Mouse (Mus musculus): ENCODE results near the gene Nav3.

Gene Nav3

GRCm38 (mm10) chr10:110455838-110456493, at the start of gene Nav3:
Gene Nav3 (minus strand): TSS chr10:110456204.
- DNase-seq (ENCODE audit: low spot score), result no peak

DNA sequence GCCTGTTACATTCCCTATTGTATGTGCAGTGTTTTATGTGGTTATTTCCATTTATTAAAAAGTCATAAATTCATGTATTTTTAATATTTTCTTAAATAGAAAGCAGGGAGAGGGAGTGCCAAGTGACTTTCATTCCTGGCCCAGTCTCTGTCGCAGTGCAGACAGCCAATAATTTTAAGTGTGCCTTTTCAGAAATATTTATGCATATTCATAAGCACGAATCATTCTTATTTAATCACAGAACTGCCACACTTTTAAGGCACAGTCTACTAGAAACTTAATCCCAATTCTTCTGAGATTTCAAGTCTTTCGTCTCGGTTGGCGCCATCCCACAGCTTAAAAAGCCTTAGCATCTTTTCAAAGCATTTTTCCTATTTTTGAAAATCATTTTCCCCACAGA, 29.3 kb upstream of the Nav3 start:
- DNase-seq (ENCODE audit: low spot score), result no peak

DNA sequence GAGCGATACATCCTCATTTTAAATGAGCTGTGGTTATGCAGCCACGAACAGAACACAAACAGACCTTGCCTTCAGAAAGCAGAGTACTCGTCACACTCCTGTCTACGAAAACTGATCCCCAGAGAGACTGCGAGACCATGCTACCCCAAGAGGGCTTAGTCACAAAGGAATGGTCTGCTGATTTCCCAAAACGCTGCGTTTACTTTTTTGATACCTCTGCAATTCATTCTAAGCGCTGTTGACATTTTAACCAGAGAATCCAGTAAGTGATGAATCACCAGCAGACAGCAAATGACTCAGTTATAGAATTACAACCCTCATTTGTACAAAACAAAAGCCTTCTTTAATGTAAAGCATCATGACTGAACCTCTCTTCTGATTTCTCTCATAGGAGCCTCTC, 28.8 kb upstream of the Nav3 start:
- no peak for DNase-seq (ENCODE audit: low spot score)

- DNase-seq (ENCODE audit: low spot score), result no peak
Observed at GRCm38 (mm10) chr10:110479189-110479588, 23.2 kb upstream of the Nav3 start.

GRCm38 (mm10) chr10:110477689-110478314, 21.8 kb upstream of the Nav3 start:
- no peak for DNase-seq (ENCODE audit: low spot score)

- DNase-seq (ENCODE audit: low spot score), result no peak
Observed at GRCm38 (mm10) chr10:110474107-110474506, 18.1 kb upstream of the Nav3 start.

- no peak for DNase-seq (ENCODE audit: low spot score)
Observed at GRCm38 (mm10) chr10:110469445-110469844, 13.4 kb upstream of the Nav3 start.

GRCm38 (mm10) chr10:110455063-110455837, 754 bp downstream of the Nav3 start:
- no peak for DNase-seq (ENCODE audit: low spot score)

DNA sequence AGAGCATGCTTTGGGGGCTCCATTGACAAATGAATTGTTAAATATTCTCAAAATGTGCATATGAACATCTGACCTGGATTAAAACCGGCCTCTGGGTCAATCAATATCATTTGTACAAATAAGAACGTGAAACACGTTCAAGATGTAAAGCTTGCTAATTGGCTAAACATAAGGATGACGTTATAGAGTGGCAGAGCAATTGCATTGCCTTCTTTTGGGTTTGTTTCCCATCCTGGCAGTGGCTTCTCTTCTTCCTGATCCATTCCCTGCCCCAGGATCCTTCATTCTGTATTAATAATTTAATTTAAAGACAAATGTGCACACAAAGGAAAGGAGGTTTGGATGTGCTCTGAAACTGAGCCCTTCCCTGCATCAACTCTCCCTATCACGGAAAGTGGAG, 2.4 kb downstream of the Nav3 start:
- no peak for DNase-seq (ENCODE audit: low spot score)

DNA sequence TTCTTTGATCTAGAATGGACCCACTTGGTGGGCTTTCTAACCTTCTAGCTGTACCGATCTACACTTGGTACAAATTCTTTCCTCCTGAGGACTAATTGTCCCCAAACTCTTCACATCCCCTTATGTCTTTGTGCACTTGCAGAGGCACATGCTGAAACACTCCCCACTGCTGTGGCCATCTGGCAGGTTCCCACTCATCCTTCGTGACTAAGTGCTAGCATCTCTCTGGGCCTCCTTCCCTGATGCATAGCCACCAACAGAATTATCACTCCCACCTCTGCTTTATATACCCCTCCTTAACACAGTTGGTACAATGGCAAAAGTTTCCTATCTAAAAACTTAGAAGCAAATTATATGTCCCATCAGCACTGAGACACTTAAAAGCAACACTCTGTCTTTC, 15.6 kb downstream of the Nav3 start:
- DNase-seq (ENCODE audit: low spot score), result no peak

DNA sequence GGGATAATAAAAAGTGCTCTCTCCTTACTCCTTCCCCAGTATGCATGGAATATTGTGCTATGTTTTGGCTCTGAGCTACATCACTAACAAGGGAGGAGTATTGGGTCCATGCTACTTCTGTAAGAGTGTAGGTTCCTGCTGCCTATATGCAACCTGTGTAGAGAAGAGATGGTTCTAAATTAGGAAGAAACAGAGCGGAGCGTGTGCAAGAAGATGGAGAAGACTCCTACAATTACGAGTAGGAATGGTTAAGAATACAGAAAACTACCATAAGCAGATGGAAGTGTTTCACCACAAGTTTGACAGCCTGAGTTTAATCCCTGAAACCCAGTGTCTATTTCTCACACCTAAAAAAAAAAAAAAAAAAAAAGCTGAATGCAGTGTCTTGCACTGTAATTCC, 24.9 kb downstream of the Nav3 start:
- DNase-seq (ENCODE audit: low spot score), result no peak

- DNase-seq (ENCODE audit: low spot score), result no peak
Observed at GRCm38 (mm10) chr10:110429578-110429977, 26.4 kb downstream of the Nav3 start.

DNA sequence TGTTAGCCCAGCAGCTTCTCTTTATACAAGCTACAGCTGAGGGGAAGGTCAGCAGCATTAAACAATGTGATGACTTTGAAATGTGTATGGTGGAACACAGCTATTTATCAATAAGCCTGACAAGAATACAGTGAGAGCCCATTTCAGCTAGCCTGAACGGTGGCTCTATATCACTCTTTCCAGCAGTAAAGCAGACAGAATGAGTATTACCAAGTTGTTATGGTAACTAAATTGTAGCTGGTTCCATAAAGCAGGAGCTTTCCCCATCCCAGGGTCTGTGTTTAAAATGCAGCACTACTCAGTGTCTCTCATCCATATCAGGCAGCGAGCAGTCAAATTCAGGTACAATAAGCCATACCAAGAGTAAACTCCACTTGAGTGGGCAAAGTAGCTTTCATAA, 27.0 kb downstream of the Nav3 start:
- no peak for DNase-seq (ENCODE audit: low spot score)

GRCm38 (mm10) chr10:110421533-110421932, 34.5 kb downstream of the Nav3 start:
- DNase-seq (ENCODE audit: low spot score), result no peak

- DNase-seq (ENCODE audit: low spot score), result no peak
Observed at GRCm38 (mm10) chr10:110417003-110417402, 39.0 kb downstream of the Nav3 start.

DNA sequence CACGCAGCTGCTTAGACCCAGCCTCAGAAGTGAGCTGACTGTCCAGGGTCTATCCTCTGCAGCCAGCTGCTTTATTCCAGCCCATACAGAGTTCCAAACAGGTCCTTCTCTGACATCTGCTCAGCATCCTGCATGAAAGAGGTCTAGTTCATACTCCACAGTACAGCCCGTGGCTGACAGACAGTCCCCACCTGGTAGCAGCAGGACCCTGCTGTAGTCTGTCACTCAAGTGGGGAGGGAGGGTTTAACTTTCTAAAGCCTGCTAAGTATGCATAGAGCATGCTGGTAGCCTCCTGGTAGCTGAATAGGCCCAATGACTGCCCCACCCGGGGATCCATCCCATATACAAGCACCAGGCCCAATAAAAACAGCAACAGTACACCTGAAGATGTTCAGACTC, 40.4 kb downstream of the Nav3 start:
- no peak for DNase-seq (ENCODE audit: low spot score)

DNA sequence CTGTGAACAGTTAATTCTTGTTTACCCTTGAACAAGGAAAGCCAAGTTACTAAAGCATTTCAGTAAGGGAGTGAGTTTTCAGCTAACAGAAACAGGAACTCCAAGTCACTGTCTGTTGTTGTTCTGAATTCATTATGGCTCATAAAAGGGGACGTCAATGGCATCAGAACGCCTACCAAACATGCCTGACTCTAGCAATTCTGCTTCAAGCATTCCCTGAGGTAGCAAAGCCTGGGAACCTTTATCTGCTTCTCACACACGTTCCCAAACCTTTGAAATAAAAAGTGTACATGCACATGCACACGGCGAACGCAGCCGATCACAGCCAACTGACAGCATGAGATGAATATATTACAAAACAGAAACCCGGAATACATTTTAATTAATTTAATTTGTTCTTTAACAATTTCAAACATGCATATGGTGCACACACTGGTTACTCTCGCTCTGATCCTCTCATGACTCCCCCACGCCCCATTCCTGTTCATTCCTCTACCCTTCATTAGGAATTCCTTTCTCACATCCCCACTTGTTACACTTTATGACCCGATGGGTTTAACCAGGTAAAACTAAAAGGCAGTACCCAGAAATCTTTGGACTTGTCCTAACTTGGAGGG, 42.6 kb downstream of the Nav3 start:
- no peak for DNase-seq (ENCODE audit: low spot score)

DNA sequence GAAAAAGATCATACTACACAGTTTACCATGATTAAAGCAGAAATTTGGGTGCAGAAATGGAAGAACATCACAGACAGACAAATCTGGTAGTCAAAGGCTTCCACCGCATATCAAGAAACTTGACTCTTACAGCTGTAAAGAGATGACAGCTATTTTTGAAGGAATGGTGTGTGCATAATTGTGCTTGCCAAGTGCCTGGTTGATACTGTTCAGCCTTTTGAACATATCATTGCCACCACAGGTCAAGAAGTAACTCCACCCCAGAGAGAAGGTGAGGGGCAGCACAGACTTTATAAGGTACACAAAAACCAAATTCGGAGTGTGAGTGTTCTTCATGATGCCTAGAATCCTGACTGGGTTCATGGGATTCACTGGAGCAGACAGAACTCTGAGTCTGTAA, 53.1 kb downstream of the Nav3 start:
- DNase-seq (ENCODE audit: low spot score), result no peak

- DNase-seq (ENCODE audit: low spot score), result no peak
Observed at GRCm38 (mm10) chr10:110400642-110401041, 55.4 kb downstream of the Nav3 start.

DNA sequence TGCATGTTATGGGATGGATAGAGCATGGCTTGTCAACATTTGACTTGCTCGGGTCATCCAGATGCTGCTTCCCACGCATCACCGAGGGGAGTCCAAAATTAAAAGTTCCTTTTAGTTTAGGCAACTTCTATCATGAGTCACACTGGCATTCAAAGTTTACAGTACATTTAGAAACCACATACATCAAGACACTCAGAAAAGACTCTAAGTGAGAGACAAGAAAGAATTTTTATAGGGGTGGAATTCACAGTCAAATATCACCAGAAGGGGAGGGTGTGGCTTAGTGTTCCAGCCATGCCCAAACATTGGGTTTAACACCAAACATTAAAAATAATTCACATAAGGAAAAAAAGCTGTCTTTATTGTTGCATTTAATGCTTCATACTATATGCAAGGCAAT, 57.4 kb downstream of the Nav3 start:
- DNase-seq (ENCODE audit: low spot score), result no peak

DNA sequence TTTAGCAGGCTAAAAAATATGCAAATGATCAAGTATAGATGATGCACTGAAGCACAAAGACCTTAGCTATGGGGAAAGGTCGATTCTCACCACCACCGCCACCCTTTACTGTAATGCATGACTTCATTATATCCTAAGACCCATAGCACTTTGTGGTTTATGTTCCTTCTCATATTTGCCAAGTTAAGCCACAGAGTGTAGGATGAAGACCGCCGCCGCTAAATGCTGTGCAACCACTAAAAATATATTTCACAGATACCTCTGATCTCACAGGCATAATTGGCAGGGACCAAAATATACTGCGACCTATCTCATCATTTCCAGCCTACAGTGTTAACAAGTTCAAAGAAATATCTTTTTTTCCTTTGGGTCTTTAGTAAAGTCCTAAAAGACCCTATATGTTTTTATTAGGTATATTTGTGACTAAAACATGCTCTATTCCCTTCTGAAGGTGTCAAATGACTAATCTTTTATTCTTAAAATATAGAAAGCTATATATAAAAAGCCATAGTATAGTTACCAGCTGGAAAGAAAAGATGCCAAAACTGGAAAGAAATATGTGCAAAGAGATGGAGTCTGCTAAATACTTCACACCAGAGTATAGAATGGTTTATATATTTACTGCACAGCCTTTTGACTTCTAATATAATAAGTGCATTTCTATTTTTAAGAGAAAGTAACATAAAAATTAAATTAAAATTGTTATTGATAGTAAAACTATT, 69.4 kb downstream of the Nav3 start:
- no peak for DNase-seq (ENCODE audit: low spot score)

Data from spleen, adult 12 weeks (tissue).